Mouse (Mus musculus) megakaryocyte progenitor cell, adult 5-6 weeks (primary cell): ENCODE measurements around the gene Gm17334. TPM values are rescaled to one million over a fixed set of nuclear protein-coding genes. Genes with fewer than 3 reads are reported as not detected.

Source experiments
- ATAC-seq: replicated peaks from 2 replicates; pipeline ENCODE4 v1.8.0; 2016; ENCODE audit warnings: mild to moderate bottlenecking, moderate TSS enrichment, inconsistent platforms; ENCODE audit not compliant: poor library complexity
- total RNA-seq, 2 experiments: library from RNA; stranded (forward) in 1 of 2; stranded (reverse) in 1 of 2; fragments of 157-497, 149-512 nt in 1 of 2; fragments of 200-1000 nt in 1 of 2; gene quantifications; 2 replicates each; pipeline versions ENCODE4 v1.2.3 to v1.2.4; 2015 to 2017

Gm17334 gene
- not detected in 2 replicates for total RNA-seq (2015)
- total RNA-seq (2017): 0.37 TPM in 1 of 2 replicates, not detected in the other

DNA sequence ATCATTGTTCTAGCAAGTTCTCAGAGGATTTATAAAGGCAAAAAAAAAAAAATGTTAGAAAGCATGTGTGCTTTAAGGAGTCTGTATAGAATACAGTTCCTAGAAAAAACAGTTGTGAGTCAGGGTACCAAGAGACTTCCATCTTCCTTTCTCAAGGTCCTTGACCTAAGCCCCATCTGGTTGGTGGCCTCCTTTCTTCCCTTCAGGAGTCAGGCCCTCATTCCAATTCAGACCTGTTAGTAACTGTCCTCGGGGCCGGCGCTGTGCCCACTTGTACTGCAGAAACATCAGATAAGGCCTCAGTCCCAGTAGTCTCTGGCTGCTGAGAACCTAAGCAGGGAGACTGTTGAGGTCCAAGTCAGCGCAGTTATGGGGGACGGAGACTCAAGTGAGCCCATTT is at the start of gene Gm17334:
Gene Gm17334 (minus strand): TSS at position 101 of the 400 bp plus-strand sequence.
- no peak for ATAC-seq

DNA sequence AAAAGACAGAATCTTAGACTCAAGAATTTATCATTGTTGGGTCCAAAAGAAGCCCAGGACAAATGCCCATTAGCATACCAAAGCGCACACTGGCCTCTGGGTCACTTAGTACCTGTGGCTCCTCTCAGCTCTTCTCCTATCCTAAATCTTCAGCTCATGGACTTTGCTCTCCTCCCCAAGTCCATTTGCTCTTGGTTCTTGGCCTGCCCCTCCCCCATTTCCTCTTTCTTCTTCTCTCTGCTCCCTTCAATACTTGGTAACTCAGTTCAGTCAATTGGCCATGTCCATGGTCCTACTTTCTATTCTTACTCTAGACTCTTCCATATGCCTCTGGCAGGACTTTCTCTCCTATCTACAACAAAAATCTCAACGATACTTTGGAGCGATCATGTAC is 49.0 kb upstream of the Gm17334 start:
- ATAC-seq: no peak

DNA sequence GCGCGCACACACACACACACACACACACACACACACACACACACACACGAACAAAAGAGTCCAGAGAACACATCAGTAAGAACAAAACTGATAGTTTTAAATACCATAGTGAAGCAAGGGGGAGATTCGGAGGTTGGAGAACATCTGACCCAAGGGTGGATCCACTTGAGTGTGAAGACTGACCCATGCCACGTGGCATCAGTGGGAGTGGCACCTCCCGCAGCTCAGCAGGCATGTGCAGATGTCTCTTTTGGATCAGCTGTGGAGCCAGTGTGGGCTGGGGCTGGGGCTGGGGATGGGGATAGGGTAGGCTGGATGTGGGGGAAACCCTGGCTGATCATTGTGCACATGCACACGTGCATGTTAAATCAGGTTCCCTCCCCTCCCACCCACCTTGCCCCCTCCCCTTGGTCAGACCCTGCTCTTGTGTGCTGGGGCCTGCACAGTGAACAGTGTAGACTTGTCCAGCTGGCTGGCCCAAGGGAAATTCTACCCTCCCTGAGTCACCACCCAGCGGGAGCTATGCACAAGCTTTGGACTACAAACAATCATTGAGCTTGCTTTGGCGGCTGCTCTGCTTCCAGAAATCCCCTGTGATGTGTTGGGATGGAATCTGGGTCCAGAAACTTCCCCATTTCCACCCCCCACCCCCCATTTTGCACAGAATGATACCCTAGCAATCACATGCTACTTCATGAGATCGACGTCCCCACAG is 48.4 kb upstream of the Gm17334 start:
- no peak for ATAC-seq

DNA sequence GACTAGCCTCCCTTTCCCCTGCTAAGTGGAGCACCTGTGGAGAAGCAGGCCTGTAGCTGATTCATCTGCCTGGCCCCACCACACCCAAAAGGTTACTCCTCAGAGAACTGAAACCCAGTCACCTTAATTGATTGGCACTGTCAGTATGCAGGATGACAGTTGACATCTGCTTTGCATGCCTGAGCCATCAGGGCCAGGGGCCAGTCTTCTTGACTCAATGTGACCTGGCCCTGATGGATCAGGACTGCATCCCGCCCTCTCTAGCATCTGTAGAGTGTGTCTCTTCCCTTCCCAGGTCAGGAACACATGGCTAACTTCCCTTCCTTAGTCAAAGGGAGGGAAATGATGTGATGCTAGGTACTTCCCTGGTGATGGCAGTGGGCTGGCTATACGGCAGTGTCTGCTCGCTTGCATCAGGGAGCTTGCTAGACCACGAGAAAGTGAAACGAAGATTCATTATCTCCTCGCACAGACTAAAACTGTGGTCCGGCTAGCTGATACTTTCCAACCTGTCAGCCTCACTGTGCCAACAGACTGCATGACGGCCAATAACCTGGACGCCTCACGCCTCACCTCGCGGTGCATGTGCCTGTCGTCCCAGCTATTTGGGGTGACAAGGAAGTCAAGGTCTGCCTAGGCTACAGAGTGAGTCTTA is 47.7 kb upstream of the Gm17334 start:
- peak; percentile 70 for ATAC-seq

DNA sequence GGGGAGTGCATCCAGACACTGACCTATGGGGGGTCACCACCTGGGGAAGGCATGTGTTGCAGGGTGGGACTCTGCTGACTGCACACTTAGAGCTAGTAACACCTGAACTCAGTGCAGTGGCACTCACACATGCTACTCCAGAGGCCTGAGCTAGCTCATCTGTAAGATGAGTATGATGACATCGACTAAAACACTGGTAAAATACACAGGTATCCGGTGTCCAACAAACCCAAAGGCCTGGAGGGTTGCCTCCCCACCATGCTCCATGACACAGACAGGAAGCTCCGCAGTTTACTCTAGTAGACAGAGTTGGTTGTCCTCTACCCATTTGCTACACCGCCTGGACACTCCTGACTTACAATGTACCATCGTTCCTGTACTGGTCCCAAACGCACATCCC is 46.5 kb upstream of the Gm17334 start:
- ATAC-seq: no peak

DNA sequence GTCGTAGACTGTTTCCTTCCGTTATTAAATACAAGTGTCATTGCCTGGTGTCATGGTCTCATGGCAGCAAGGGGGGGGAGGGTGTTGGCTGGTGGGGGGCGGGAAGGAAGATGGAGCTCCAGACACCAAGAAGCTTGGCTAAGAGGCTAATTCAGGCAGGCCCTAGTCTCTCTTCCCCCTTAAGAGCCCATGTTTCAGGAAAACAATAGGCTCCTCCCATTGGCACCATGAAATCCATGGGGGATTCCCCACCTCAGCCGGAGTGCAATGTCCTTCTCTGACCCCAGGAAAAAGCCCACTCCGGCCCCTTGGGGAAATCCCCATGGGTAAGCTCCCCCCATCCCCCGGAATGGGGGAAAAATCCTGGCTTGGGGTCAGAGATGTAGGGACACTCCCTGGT is 45.8 kb upstream of the Gm17334 start:
- no peak for ATAC-seq

DNA sequence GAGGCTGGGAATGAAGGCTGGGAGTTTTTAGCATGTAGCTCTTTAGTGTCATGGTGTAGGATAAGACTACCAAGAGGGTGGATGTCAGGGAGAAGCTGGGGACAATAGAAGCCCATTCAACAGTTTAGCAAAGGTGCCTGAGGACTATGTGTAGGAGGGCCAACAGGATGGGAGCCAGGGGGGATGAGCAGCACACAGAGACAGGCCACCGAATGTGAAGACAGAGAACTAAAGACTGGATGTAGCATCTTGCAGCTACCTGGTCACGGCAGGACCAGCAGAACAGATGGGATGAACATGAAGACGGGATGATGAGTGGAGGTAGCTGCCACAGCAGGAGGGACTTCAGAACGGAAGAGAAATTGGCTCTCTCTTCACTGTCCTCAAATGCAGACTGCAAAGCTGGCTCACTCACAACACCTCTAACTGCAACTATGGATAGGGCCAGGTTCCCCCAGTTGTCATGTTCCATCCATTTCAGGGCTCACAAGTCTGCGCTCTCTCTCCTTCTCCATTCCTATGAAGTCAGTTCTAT is 43.9 kb upstream of the Gm17334 start:
- ATAC-seq: no peak

DNA sequence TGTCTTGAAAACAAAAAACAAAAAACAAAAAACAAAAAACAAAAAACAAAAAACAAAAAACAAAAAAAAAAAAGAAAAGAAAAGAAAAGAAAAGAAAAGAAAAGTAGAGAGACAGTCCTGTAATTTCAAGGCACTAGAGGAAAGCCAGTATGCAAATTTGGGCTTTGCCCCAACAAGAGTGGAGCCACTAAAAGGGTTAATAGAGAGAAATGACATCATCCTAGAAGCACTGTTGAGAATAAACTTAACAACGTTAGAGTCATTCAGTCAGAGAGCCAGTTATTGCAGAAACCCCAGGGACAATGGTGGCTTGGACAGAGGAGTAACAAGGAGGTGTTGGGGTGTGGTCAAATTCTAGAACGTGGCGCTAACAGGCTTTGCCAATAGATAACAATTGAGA is 41.8 kb upstream of the Gm17334 start:
- no peak for ATAC-seq

DNA sequence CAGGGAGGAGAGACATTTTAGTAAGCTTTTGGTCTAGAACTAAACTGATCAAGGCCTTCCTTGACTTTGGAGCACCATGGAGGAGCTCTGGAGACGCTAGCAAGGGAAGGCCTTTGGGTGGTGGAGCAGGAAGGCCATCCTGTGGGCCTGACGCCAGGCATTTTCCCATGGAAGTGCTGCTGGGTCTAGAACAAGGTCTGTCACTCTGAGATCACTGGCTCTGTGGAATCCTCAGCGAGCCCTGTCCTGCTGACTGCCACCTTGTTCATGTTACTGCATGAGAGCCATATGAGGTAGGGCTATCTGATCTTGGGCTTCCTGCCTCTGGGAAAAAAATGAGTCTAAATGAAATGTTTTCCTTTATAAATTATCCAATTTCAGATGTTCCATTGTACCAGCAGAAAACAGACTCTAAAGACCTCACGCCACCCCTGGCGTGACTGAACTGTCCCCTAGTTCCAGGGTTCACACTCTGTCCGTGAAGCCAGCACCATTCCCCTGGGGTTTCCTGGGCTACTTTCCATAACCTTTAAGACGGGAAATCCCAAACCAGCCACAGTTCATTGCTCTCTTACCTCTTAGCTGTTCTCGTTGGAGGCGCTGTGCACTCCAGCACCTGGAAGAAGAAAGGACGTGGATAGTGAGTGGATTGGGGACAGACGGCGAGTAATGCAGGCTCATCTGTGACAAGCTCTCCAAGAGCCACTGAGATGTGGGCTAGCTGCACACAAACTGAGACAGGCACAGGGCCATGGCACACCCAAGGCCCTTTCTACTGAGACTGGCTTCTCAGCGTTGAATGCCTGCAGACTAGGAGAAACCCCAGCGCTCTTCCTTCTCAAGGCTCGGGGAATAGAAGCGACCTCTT is 40.2 kb upstream of the Gm17334 start:
- ATAC-seq: no peak

DNA sequence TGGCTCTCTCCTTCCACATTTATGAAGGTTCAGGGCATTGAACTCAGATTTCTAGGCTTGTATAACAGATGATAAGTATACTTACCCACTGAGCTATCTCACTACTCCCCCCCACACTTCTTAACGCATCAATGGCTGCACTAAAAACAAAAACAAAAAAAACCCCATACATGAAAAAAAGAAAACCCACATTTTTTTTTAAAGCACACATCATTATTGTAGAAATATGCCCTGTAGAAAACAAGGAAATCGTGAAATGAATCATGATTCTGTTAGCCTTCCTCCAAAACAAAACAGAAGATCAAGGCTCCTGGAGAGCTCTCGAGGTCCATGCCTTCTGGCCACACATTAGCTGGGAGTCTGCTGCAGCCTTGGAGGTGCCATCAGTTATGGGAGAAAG is 38.3 kb upstream of the Gm17334 start:
- no peak for ATAC-seq

DNA sequence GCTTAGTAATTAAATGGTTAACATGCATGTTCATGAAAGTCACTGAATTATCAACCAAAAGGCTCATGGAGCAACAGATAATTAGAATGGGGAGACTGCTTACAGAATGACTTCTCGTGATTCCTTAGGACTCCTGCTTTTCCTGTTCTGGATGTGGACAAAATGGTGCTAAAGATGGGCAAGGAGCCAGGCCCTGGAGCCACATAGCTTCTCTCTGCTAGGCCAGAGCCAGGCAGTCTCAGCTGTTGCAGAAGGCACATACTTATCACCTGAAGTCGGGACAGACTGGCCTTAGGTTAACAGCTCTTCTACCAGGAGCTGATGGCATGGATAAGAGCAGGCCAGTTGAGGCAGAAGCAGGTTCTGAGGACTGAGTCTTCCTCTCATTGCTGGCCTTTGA is 37.8 kb upstream of the Gm17334 start:
- no peak for ATAC-seq

DNA sequence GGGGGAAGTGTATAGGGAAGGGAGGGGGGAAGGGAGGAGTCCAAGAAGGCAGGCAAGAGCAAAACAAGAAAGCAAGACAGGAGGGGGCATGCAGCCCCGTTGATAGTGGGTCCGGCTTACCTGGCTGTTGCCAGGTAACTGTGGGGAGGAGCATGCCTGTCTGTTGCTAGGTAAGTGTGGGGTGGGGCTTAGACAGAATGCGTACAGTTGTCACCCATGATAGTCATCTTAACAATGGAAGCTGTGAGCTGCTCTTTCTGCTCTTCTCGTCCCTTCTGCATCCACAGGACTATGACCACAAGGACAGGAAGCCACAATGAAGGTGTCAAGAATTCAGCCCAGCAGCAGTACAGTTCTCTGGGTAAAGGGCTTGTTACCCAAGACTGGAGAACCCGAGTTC is 37.2 kb upstream of the Gm17334 start:
- no peak for ATAC-seq

DNA sequence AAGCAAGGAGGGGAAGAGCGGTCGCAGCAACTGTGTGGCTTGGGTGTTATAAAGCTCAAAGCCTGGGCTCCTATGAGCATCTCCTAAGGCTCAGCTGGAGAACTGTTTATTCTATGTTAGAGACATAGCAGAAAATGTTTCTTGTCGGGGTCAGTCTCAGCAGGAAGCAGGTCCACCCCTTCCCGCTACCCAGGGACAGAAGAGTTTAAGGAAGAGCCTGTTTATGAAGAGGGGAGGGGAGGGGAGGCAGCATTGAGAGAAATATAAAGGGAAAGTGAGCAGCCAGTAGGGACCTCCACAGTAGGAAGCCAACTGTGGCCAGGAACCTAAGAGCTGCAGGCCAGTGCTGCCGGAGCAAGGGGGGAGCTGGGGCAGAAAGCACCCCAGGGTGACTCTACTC is 36.4 kb upstream of the Gm17334 start:
- ATAC-seq: no peak

DNA sequence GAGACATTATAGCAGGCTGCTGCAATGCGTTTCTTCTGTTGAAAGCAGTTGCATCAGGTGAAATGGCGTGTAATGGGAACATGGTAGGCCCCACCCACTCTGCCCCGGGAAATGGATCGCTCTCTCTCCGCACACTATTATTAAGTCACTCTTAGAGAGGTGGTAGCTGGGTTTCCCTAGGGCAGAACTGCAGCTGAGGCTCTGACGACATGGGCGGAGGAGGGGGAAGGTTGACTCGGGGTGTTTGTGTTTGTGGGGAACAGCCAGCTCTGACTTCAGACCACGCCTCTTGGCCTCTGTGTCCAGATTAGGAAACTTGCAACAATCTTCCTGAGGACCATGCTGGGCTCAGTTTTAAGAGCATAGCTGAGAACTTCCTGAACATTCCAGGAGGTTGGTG is 32.8 kb upstream of the Gm17334 start:
- ATAC-seq: peak; percentile 81

DNA sequence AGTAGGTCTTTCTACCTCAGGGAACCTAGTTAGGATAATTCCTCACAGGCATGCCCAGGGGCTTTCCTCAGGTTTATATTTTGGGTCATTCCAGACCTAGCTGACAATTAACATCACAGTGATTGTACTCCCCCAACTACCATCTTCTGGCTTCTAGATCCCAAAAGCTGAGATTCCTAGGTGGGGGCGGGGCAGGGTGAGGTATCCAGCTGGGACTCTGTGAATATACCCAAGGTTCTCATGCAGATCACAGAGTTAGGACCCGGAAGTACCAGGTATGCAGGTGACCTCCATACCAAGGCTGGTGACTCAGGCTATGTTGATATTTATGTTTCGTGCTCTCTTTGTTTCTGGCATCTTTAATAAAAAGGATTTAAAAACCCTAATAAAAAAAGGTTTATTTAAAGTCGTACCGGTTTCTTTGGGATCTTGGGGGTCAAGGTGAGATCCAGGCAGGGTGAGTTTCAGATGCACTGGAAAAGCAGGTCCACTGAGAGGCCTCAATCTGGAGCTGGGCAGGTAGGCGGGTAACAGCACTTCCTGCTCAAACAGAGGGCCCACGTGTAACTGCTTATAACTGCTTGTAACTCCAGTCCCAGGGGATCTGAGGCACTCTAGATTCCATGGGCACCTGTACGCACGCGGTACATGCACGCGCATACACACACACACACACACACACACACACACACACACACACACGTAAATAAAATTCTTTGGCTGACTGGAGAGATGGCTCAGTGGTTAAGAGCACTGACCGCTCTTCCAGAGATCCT is 31.8 kb upstream of the Gm17334 start:
- ATAC-seq: no peak

DNA sequence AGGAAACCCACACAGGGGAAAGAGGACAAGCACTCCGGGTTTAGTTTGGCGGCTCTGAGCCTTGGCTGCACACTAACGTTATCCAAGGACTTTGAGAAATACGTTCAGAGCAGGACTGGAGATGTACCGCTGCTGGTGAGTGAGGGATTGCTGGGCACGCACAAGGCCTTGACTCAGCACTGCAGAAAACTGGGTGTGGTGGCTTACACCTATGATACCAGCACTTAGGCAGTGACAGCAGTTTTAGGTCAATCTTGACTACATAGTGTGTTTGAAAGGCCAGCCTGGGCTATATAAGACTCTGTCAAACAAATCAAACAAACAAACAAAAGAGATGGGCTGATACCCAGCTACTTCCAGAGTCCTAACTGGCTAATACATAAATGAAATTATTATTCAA is 30.5 kb upstream of the Gm17334 start:
- ATAC-seq: 0 out of 2 replicates have a peak, but pooled peaks have one; percentile 27

DNA sequence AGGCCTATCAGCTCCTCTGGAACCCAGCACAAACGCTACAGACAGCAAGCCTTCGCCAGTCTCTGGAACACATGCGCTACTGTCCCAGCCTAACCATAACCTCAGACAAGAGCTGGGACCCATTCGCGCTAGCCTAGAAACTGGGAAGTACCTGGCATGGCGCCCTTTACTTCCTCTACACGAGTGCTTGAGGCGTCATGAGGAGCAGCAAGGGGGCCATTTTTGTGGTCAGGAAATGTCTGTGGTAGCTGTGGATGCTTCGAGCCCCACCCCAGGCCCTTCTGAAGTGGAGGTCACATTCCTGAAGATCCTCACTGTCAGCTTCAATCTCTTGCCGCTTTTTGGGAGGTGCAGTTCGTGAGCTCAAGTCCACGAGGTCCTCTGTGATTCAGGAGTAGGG is 30.1 kb upstream of the Gm17334 start:
- ATAC-seq: peak; percentile 61

DNA sequence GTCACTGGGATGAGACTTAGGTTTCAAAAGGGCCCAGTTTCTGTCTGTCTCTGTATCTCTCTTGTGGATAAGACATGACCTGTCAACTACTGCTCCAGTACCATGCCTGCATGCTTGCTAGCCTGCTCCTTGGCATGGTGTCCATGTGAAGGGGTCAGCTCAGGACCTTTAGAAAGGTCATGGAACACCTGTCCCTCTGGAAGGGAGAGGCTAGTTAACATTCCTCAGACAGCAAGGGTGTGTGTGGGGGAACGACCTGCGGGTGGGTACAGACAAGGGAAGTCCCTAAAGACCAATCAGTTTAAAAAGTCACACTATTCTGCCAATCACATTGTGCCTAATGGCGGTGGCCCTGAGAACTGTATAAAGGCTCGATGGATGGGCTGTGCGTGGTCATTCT is 28.0 kb upstream of the Gm17334 start:
- ATAC-seq: no peak

DNA sequence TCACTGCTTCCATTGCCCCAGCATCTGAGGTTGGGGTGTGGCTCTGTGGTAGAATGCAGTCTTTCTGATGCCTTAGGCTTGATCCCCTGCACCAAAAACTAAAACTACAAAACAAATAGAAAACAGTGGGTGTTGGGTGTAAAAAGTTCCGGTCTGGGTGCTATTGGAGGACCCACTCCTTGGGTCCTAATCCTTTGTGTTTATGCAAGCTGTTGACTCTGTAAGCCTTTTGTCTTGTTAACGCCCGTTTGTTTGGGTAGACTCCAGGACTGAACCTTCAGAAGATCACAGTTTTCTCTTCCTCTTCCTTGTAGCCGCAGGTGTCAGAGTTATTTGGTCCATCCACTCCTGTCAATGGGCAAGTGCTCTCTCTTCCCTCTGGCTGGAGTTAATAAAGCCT is 27.0 kb upstream of the Gm17334 start:
- no peak for ATAC-seq

DNA sequence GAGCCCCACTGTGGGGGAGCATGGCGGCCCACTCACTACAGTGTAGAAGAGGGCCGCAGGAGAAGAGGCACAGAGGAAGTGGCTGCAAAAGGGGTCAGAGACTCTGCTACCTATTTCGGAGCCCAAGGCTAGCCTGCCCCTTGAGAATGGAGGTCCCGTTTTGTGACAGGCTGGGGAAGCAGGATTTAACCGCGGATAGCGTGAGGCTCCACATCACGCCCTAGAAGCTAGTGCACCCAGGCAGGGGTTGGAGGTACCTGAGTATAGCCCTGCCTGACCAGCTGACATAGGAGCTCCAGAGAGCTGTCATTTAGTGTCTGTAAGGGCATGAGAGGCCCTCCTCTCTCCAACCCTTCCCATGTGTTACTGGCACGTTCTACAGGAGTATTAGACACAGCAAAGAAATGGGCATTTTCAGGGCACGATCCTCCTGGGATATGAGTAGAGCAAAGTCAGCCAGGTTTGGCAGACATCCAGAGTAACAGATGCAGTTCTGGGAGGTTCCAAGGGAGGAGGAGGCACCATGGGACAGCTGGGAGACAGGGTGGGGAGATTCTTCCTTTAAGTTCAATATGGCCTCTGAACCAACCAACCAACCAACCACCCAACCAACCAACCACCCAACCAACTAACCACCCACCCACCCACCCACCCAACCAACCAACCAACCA is 25.2 kb upstream of the Gm17334 start:
- no peak for ATAC-seq
